Mouse (Mus musculus) forebrain, embryonic 13.5 days (tissue): ENCODE results near the gene Cacna2d2. TPM values are rescaled to one million over a fixed set of nuclear protein-coding genes. Genes with fewer than 3 reads are reported as not detected.

ENCODE experiments used
- ATAC-seq: fragments of 200-750 bp; cut with Nextera tagmentation; 2 replicates; pipeline ENCODE4 v1.8.0; 2017
- H3K27ac ChIP-seq: fragments of 300-500 bp; sonication (generic); 2 replicates; pipeline ENCODE4 v1.5.1; 2015; ENCODE audit warnings: inconsistent platforms, mild to moderate bottlenecking, moderate library complexity
- H3K27me3 ChIP-seq: fragments of 300-500 bp; sonication (generic); 2 replicates; pipeline ENCODE4 v1.6.1; 2015; ENCODE audit warnings: mild to moderate bottlenecking, inconsistent platforms
- H3K36me3 ChIP-seq: fragments of 300-500 bp; sonication (generic); 2 replicates; pipeline ENCODE4 v1.6.1; 2015; ENCODE audit warnings: mild to moderate bottlenecking, inconsistent platforms; ENCODE audit not compliant: poor library complexity, severe bottlenecking
- H3K4me1 ChIP-seq: fragments of 300-500 bp; sonication (generic); 2 replicates; pipeline ENCODE4 v1.6.1; 2015; ENCODE audit warnings: inconsistent platforms
- H3K4me2 ChIP-seq: fragments of 300-500 bp; sonication (generic); 2 replicates; pipeline ENCODE4 v1.6.1; 2015; ENCODE audit warnings: inconsistent platforms, mild to moderate bottlenecking, moderate library complexity
- H3K4me3 ChIP-seq: fragments of 300-500 bp; sonication (generic); 2 replicates; pipeline ENCODE4 v1.5.1; 2015; ENCODE audit warnings: mild to moderate bottlenecking, inconsistent platforms
- H3K9ac ChIP-seq: fragments of 300-500 bp; sonication (generic); 2 replicates; pipeline ENCODE4 v1.6.1; 2015; ENCODE audit warnings: mild to moderate bottlenecking, inconsistent platforms
- H3K9me3 ChIP-seq: fragments of 300-500 bp; sonication (generic); replicated peaks from 2 replicates; pipeline ENCODE4 v1.6.1; 2016; ENCODE audit warnings: inconsistent platforms
- WGBS: fragments of 180-500 bp; shearing (Covaris S2); methylation state at CpG from one replicate; pipeline ENCODE4 v1.1.7; 2015; 5-methylcytosine and 5-hydroxymethylcytosine counted together
- polyA plus RNA-seq: library from polyadenylated mRNA; unstranded; fragments of >200 nt; fragmentation: Nextera tagmentation; extraction: Ambion mirVana; gene quantifications from 2 replicates; pipeline ENCODE4 v1.2.1, GENCODE M21; 2015

Gene Cacna2d2
- 3.3 and 4.5 TPM in 2 replicates for polyA plus RNA-seq

DNA sequence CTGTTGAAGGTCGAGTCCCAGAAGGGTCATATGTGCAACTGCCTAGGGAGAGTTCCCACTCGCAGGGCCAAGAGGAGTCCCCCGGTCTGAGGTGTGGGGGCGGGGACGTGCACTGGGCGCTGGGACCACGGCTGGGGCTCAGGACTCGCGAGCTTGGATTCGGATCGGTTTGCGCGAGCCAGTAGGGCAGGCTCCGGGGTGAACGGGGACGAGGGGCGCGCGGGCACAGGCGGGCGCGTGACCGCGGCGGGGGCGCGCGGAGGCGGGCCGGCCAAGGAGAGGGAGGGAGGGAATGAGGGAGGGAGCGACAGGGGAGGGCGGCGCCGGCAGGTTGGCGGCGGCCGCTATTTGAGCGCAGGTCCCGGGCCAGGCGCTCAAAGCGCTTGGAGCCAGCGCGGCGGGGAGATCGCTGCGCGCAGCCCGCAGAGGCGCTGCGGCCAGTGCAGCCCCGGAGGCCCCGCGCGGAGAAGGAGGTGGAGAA, at the start of gene Cacna2d2:
Cacna2d2 (plus strand) TSS at position 122 of the 481 bp plus-strand sequence.
- peak within 1 kb of the TSS; percentile 72 for H3K4me3 ChIP-seq
- H3K27ac ChIP-seq = peak within 1 kb of the TSS; percentile 68
- H3K27me3 ChIP-seq = peaks cover 69% of the 10 kb centered on the region
- no peaks in the 10 kb centered on the region for H3K9me3 ChIP-seq
- H3K36me3 ChIP-seq = no peaks in the 10 kb centered on the region
- H3K4me1 ChIP-seq = peaks cover 39% of the 10 kb centered on the region
- peak within 1 kb of the TSS; percentile 87 for H3K9ac ChIP-seq
- WGBS = under 1% methylated on average over 16 of the region's 54 CpGs
- H3K4me2 ChIP-seq = peak within 1 kb of the TSS; percentile 97
- peak; percentile 71 for ATAC-seq

DNA sequence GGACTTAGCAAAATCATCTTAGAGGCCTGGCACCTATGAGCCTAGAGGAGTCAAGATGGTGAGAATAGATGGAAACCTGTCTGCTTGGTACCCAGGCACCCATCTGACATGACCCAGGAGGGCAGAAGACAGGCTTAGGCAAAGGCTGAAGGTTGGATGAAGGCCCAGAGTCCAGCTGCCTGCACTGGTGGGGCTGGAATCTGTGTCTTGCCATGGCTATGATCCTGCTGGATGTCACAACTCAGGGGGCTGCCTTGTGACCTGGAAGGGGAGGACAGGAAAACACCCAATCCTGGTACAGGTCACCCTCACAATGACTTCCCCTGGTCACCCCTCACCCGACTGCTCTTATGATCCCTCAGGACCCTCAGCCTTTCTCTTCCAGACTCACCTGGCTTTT, 44.6 kb upstream of the Cacna2d2 start:
- Histone ChIP-seq H3K9me3 (no peaks in the 10 kb centered on the region), H3K27me3 (peaks cover 16% of the 10 kb centered on the region; the same call in 1 of the 2 replicates), H3K9ac (no peak overlapping the region), H3K4me1 (no peaks in the 10 kb centered on the region), H3K4me3 (no peak overlapping the region), H3K27ac (no peak overlapping the region), H3K4me2 (no peak overlapping the region), H3K36me3 (no peaks in the 10 kb centered on the region)
- ATAC-seq = no peak
- 75% methylated on average over 1 of the region's 1 CpGs for WGBS

DNA sequence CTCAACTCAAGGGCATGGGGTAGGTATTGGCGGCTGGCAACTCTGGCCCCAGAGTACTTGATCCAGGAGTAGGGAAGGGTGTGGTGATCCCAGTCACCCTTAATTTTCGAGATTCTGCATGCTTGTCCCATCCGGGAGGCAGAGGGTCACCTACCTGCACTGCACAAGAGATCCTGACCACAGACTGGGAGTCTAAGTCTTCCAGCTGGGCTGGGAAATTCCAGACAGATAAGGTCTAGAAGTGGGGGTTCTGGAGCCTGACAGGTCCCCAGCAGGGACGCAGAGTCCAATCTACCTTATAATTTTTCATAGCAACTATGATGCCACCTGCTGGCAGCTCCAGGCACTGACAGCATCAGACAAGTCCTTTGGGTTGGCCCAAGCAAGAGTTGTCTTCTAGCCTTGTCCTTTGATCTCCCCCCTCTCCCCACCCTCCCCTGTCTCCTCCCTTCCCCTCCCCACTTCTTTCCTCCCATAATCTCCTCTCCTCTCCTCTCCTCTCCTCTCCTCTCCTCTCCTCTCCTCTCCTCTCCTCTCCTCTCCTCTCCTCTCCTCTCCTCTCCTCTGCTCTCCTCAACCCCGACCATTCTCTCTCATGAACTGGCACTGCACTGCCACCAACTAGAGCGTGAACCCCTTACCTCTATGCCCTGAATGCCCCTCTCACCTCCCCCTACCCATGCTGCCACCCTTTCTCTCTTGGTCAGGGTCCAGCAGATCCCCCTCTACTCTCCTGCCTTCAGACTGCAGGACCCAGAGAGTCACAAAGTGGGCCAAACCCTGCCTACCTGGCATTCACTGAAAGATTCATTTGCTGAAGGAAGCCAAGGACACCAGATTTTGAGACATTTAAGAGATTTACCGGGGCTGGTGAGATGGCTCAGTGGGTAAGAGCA, 43.3 kb upstream of the Cacna2d2 start:
- H3K9me3 ChIP-seq = no peaks in the 10 kb centered on the region
- no peak overlapping the region for H3K4me3 ChIP-seq
- H3K36me3 ChIP-seq = no peaks in the 10 kb centered on the region
- peaks cover 16% of the 10 kb centered on the region; the same call in 1 of the 2 replicates for H3K27me3 ChIP-seq
- peaks cover 4% of the 10 kb centered on the region; the same call in 1 of the 2 replicates for H3K4me1 ChIP-seq
- H3K4me2 ChIP-seq = no peak overlapping the region
- no peak overlapping the region for H3K9ac ChIP-seq
- no peak for ATAC-seq
- no peak overlapping the region for H3K27ac ChIP-seq
- 48% methylated on average over 7 of the region's 7 CpGs for WGBS

DNA sequence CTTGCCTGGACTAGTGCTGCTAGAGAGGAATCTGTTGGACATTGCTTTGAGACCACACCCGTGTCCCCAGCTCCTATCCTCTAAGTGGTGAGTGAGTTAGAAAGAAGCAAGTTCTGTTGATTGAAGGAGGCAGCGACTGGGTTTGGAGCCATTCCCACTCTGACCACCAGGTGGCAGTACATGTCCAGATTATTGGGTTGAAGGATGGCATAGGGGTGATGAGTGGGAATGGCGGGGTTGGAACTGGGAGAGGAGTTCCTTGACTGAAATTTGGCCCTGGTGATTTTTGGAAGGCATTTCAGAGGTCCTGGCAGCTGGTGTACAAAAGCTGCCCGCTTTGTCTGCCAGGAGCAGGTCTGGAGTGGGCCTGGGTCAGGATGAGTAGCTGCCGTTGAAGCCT, 41.8 kb upstream of the Cacna2d2 start:
- H3K4me2 ChIP-seq = no peak overlapping the region
- peaks cover 16% of the 10 kb centered on the region for H3K27me3 ChIP-seq
- ATAC-seq = peak; percentile 67; the same call in 1 of the 2 replicates
- 19% methylated on average over 5 of the region's 5 CpGs for WGBS
- H3K4me1 ChIP-seq = peaks cover 10% of the 10 kb centered on the region; the same call in 1 of the 2 replicates
- no peak overlapping the region for H3K27ac ChIP-seq
- H3K9me3 ChIP-seq = no peaks in the 10 kb centered on the region
- no peak overlapping the region for H3K9ac ChIP-seq
- H3K4me3 ChIP-seq = no peak overlapping the region
- H3K36me3 ChIP-seq = no peaks in the 10 kb centered on the region

DNA sequence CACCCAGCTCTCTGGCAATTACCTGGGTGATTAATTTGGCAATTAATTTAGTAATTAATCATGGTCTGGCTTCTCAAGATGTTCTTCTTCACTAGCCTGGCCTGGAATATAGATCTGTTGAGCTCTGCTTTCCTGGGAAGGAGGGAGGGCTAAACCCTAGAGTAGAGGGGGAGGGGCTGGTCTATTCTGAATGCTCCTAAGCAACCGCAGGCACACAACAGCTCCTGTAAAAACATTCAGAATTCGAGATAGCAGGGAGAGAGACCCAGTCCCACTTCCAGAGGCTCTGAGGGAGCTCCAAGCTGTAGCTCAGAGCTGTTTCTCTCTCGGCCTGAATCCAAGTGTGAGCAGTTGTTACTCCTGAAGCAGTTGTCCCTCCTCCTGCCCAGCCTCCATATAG, 38.4 kb upstream of the Cacna2d2 start:
- peaks cover 10% of the 10 kb centered on the region; the same call in 1 of the 2 replicates for H3K4me1 ChIP-seq
- peaks cover 19% of the 10 kb centered on the region for H3K27me3 ChIP-seq
- H3K4me2 ChIP-seq = no peak overlapping the region
- H3K9me3 ChIP-seq = no peaks in the 10 kb centered on the region
- 14% methylated on average over 3 of the region's 3 CpGs for WGBS
- no peak overlapping the region for H3K9ac ChIP-seq
- no peak overlapping the region for H3K27ac ChIP-seq
- no peak for ATAC-seq
- no peaks in the 10 kb centered on the region for H3K36me3 ChIP-seq
- H3K4me3 ChIP-seq = no peak overlapping the region

DNA sequence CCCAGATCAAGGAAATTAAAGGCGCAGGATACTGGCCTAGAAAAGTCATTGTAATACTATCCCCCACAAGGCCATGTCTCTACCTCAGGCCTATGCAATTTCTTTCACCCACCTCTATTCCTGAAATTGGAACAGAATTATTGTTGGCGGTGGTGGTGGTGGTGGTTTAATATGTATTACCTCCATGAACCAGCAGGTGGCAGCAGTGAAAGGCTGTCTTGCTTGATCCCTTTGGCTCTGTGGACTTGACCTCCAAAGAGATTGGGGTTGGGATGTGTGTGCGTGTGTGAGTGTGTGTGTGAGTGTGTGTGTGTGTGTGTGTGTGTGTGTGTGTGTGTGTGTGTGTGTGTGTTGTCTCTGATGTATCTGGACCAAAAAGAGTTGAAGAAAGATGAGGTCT, 32.8 kb upstream of the Cacna2d2 start:
- peak; percentile 38; the same call in 1 of the 2 replicates for ATAC-seq

DNA sequence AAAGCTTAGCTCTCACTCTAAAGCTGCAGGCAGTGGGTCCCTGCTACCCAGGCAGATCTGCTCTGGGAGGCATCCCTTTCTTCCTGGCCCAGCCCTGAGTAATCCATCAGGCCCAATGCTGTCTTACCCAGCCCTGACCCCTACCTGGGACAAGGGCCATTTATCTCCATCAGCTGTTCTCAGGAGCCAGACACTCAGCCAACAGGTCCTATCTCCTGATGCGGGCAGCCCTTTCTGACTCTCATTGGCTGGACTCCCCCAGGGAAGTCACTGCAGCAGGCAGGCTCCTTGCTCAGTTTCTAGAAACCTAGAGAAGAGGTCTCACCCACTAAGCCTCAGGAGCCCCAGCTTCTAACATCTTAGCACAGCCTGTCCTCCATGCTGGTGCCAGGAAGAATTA, 31.1 kb upstream of the Cacna2d2 start:
- H3K27ac ChIP-seq = no peak overlapping the region
- no peaks in the 10 kb centered on the region for H3K9me3 ChIP-seq
- no peak overlapping the region for H3K9ac ChIP-seq
- WGBS = 94% methylated on average over 1 of the region's 1 CpGs
- ATAC-seq = no peak
- H3K27me3 ChIP-seq = peaks cover 30% of the 10 kb centered on the region
- no peaks in the 10 kb centered on the region for H3K36me3 ChIP-seq
- no peak overlapping the region for H3K4me2 ChIP-seq
- no peaks in the 10 kb centered on the region for H3K4me1 ChIP-seq
- H3K4me3 ChIP-seq = no peak overlapping the region

More for the DNA sequence above, 32.8 kb upstream of the Cacna2d2 start:
- WGBS = 4% methylated on average over 3 of the region's 3 CpGs
- H3K27ac ChIP-seq = no peak overlapping the region
- no peaks in the 10 kb centered on the region for H3K9me3 ChIP-seq
- H3K4me3 ChIP-seq = no peak overlapping the region
- H3K27me3 ChIP-seq = peaks cover 29% of the 10 kb centered on the region; the same call in 1 of the 2 replicates
- H3K9ac ChIP-seq = no peak overlapping the region
- no peaks in the 10 kb centered on the region for H3K36me3 ChIP-seq
- H3K4me1 ChIP-seq = peaks cover under 1% of the 10 kb centered on the region; the same call in 1 of the 2 replicates
- no peak overlapping the region for H3K4me2 ChIP-seq

DNA sequence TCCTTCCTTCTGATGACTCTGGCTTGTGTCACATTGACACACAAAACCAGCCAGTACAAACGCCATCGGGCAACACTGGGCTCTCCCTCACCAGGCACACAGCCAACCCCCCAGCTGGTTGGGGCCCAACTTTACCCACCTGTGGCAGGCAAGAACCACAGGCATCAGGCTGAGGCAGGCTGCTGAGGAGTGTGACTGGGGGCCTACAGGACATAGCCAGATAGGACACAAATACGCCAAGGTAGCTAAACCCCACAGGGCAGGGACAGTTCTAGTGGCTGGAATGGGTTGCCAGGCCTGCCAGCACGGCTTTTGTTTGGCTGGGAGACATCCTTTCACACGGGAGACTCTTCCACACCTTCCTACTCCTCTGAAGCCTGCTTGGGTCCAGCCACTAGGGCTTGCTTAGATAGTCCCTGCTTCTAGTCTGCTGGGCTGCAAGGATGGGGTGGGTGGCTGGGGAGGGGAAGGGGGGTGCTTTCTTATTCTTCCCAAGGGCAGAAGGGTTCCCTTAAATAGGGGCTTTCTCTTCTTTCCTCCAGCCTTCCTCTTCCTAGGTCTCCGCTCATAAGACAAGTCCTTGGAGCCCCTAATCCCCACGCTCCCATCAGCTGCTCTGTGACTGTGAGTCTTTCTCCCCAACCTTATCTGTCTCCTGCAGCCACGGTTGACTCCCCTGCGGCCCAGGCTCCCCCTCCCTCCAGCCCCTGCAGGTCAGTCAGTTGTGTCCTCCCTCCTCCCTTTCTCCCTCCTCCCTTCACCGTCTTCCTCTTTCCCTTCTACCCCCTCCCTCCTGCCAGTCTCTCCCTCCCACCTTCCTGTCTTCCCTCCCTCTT, 29.9 kb upstream of the Cacna2d2 start:
- peaks cover 39% of the 10 kb centered on the region for H3K27me3 ChIP-seq
- H3K36me3 ChIP-seq = no peaks in the 10 kb centered on the region
- no peak overlapping the region for H3K4me2 ChIP-seq
- H3K9me3 ChIP-seq = no peaks in the 10 kb centered on the region
- no peak overlapping the region for H3K9ac ChIP-seq
- no peak overlapping the region for H3K4me3 ChIP-seq
- no peak for ATAC-seq
- H3K4me1 ChIP-seq = no peaks in the 10 kb centered on the region
- H3K27ac ChIP-seq = no peak overlapping the region
- 45% methylated on average over 10 of the region's 10 CpGs for WGBS

DNA sequence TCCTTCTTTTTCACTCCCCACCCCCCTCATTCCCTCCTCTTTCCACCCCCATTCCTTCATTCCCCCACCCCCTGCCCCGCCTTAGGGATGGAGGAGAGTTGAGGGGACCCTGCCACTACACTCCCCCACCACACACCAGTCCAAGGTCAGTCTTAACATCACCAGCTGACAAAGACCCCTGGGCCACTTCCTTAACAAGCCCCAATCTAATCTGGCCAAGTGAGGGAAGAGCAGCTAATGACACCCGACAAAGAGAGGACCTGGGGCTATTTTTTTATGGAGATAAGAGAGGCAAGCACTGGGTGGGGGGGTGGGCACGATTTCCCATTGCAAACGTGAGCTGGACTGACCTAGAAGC, 29.3 kb upstream of the Cacna2d2 start:
- no peaks in the 10 kb centered on the region for H3K36me3 ChIP-seq
- ATAC-seq = no peak
- H3K9ac ChIP-seq = no peak overlapping the region
- H3K27ac ChIP-seq = no peak overlapping the region
- peaks cover 39% of the 10 kb centered on the region for H3K27me3 ChIP-seq
- H3K9me3 ChIP-seq = no peaks in the 10 kb centered on the region
- no peak overlapping the region for H3K4me2 ChIP-seq
- H3K4me3 ChIP-seq = no peak overlapping the region
- H3K4me1 ChIP-seq = no peaks in the 10 kb centered on the region
- 8% methylated on average over 4 of the region's 4 CpGs for WGBS

DNA sequence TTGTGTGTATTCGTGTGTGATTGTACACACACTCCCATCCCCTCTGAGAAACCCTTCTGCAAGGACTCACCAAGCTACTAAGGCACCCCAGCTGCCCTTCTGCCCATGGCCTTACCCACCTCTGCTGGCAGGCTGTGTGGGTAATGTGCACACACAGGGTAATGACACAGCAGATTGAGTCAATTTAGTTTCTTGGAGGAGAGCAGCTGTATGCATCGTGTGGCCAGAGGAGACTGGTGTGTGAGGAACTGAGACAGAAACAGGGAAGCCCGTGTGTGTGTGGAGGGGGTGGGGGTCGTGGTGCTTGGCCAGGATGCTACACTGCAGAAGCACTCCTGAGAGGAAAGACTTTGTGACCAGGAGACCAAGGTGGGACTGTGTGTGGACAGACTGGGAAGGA, 27.0 kb upstream of the Cacna2d2 start:
- H3K4me1 ChIP-seq = peaks cover 5% of the 10 kb centered on the region
- H3K4me3 ChIP-seq = no peak overlapping the region
- 60% methylated on average over 4 of the region's 4 CpGs for WGBS
- no peak for ATAC-seq
- H3K9me3 ChIP-seq = no peaks in the 10 kb centered on the region
- H3K9ac ChIP-seq = no peak overlapping the region; the same call in 1 of the 2 replicates
- H3K27me3 ChIP-seq = peaks cover 49% of the 10 kb centered on the region
- no peaks in the 10 kb centered on the region for H3K36me3 ChIP-seq
- H3K27ac ChIP-seq = no peak overlapping the region
- no peak overlapping the region for H3K4me2 ChIP-seq

DNA sequence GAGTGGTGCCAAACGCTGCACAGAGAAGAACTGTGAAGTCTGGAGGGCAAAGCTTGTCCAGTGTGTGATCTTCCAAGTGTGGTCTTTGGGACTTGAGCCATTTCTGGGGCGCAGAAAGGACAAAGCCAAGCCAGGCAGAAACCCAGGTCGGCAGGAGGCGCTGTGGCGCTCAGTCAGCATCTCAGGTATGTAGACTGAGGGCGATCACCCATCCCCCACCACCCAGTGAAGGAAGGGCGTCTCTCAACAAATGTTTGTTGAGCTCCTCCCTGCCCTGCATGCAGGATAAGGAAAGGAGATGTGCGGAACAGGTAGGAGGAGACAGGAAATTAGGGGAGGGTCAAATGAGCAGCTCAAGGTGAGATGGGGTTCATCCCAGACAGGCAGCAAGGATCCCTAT, 24.8 kb upstream of the Cacna2d2 start:
- H3K36me3 ChIP-seq = no peaks in the 10 kb centered on the region
- no peak overlapping the region for H3K4me3 ChIP-seq
- no peak overlapping the region for H3K27ac ChIP-seq
- H3K9me3 ChIP-seq = no peaks in the 10 kb centered on the region
- H3K27me3 ChIP-seq = peaks cover 60% of the 10 kb centered on the region
- peaks cover 22% of the 10 kb centered on the region for H3K4me1 ChIP-seq
- H3K4me2 ChIP-seq = no peak overlapping the region
- H3K9ac ChIP-seq = no peak overlapping the region
- no peak for ATAC-seq
- 7% methylated on average over 8 of the region's 8 CpGs for WGBS

DNA sequence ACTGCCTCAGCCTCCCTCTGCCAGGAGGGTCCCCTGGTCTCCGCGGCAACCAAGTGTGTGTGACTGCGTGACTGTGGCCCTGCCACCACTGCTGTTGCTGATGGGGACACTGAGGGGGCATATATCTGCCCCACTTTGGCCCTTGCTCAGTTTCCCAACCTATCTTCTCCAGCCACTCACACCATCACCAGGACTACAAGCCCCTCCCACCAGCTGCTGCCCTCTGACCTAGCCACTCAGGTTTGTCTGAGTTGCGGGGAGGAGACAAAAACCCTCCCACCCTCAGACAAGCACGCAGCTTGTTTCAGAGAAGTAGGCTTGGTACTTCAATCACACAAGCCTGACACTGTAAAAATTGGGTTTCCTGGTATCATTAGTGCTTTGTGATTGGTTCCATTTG, 24.0 kb upstream of the Cacna2d2 start:
- ATAC-seq = no peak
- Histone ChIP-seq H3K9me3 (no peaks in the 10 kb centered on the region), H3K4me1 (peaks cover 22% of the 10 kb centered on the region), H3K27me3 (peaks cover 67% of the 10 kb centered on the region), H3K9ac (no peak overlapping the region), H3K27ac (no peak overlapping the region), H3K36me3 (no peaks in the 10 kb centered on the region), H3K4me2 (no peak overlapping the region), H3K4me3 (no peak overlapping the region)
- WGBS = 18% methylated on average over 5 of the region's 5 CpGs
